Mouse (Mus musculus) hindbrain, embryonic 14.5 days (tissue): Measurements from ENCODE around the gene Slc25a47. TPM values are rescaled to one million over a fixed set of nuclear protein-coding genes. Genes with fewer than 3 reads are reported as not detected.

Source experiments
- ATAC-seq: fragments of 200-750 bp; cut with Nextera tagmentation; 2 replicates; pipeline ENCODE4 v1.8.0; 2017; ENCODE audit warnings: moderate number of reproducible peaks, mild to moderate bottlenecking, moderate TSS enrichment, moderate library complexity; ENCODE audit not compliant: low FRiP score
- DNase-seq: peaks from one replicate; pipeline ENCODE4 v3.0.0-alpha.2; 2015; ENCODE audit warnings: low spot score
- H3K27ac ChIP-seq: fragments of 300-500 bp; sonication (generic); 2 replicates; pipeline ENCODE4 v1.5.1; 2014; ENCODE audit warnings: mild to moderate bottlenecking, moderate library complexity
- H3K27me3 ChIP-seq: fragments of 300-500 bp; sonication (generic); 2 replicates; pipeline ENCODE4 v1.6.1; 2014; ENCODE audit warnings: mild to moderate bottlenecking, low read length, mixed read lengths; ENCODE audit not compliant: control insufficient read depth, insufficient read depth
- H3K36me3 ChIP-seq: fragments of 300-500 bp; sonication (generic); replicated peaks from 2 replicates; pipeline ENCODE4 v1.6.1; 2014; ENCODE audit not compliant: control insufficient read depth, insufficient read depth
- H3K4me1 ChIP-seq: fragments of 300-500 bp; sonication (generic); replicated peaks from 2 replicates; pipeline ENCODE4 v1.6.1; 2014; ENCODE audit warnings: antibody characterized with exemption, low read length, mixed read lengths; ENCODE audit not compliant: control insufficient read depth, insufficient read depth
- H3K4me2 ChIP-seq: fragments of 300-500 bp; sonication (generic); replicated peaks from 2 replicates; pipeline ENCODE4 v1.6.1; 2014; ENCODE audit warnings: mild to moderate bottlenecking, moderate library complexity
- H3K4me3 ChIP-seq: fragments of 300-500 bp; sonication (generic); replicated peaks from 2 replicates; pipeline ENCODE4 v1.5.1; 2014; ENCODE audit warnings: mild to moderate bottlenecking, low read length
- H3K9ac ChIP-seq: fragments of 300-500 bp; sonication (generic); 2 replicates; pipeline ENCODE4 v1.6.1; 2014
- H3K9me3 ChIP-seq: fragments of 300-500 bp; sonication (generic); 2 replicates; pipeline ENCODE4 v1.6.1; 2016; ENCODE audit warnings: low read length; ENCODE audit not compliant: control insufficient read depth
- WGBS: fragments of 180-500 bp; shearing (Covaris S2); extraction: QIAGEN DNeasy Blood & Tissue Kit; methylation state at CpG from one replicate; pipeline ENCODE4 v1.1.7; 2014; 5-methylcytosine and 5-hydroxymethylcytosine counted together
- microRNA counts: library from miRNA; unstranded; fragments of <30 nt; microRNA quantifications from one replicate; lab custom pipeline; 2016
- microRNA-seq: library from miRNA; unstranded; fragments of <30 nt; microRNA quantifications from one replicate; pipeline ENCODE4, GENCODE M21; 2016
- polyA plus RNA-seq: library from polyadenylated mRNA; unstranded; fragments of >200 nt; fragmentation: Nextera tagmentation; extraction: Ambion mirVana; gene quantifications from 2 replicates; pipeline ENCODE4 v1.2.1, GENCODE M21; 2014

Slc25a47 gene
- polyA plus RNA-seq, 1 experiment from 2014 or later, result 7.2 TPM

DNA sequence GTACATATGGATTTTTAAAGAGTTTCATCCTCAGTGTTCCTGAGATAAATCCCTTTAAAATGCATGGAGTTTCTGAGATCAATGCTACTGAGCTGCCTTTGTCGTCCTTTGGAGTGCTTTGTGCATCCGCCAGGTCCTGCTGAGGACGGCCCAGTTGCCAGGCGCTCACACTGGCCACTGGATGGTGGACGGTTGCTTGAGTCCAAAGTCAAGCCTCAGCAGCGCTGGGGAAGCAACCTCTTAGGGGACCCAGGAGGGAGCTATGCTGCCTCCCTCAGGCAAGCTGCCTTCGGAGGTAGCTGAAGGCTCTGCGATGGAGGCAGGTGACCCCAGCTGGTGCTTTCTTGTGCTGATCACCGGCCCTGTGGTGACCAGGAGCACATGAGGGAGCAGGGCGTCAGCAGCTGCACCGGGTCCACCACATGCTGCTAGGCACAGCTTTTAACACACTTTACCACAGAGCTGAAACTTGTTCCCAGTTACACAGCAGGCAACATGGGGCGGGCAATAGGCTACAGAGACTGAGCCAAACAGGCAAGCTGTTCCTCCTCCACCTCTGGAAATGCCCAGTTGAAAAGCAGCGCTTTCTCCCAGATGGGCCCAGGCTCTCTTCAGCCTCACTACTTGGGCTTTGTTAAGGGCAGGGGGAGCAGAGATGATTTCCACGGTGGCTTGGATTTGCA is 69.9 kb downstream of the Slc25a47 start:
- Histone ChIP-seq H3K4me2 (no peak overlapping the region), H3K27ac (peak overlapping the region; percentile 61), H3K36me3 (no peaks in the 10 kb centered on the region), H3K9ac (0 out of 2 replicates have a peak overlapping the region, but pooled peaks have one; percentile 9), H3K4me3 (no peak overlapping the region), H3K27me3 (no peaks in the 10 kb centered on the region), H3K4me1 (peaks cover 51% of the 10 kb centered on the region), H3K9me3 (no peaks in the 10 kb centered on the region)
- DNase-seq (no peak), ATAC-seq (peak; percentile 15; the same call in 1 of the 2 replicates)
- WGBS, result 12% methylated on average over 14 of the region's 14 CpGs

DNA sequence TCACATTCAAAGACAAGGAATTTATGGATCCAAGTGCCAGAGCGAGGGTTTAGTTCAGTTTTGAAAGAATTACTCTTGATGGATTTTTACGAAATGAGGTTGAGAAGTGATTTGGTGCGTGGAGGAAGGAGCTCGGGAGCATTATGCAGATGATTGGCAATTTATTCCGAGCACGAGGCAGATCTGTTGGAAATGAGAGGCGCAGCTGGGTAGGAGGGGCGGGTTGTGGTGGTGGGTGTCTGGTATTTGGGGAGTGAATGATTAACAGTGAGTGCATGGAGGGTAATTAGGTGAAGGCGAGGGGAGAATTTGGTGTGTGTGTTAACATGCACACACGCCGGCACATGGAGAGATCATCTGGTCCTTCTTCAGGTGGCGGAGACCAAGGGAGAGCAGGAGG is 70.6 kb downstream of the Slc25a47 start:
- ATAC-seq, result no peak
- H3K4me3 ChIP-seq, result no peak overlapping the region
- no peaks in the 10 kb centered on the region for H3K9me3 ChIP-seq
- H3K36me3 ChIP-seq, result no peaks in the 10 kb centered on the region
- H3K4me1 ChIP-seq, result peaks cover 54% of the 10 kb centered on the region
- H3K4me2 ChIP-seq, result 0 out of 2 replicates have a peak overlapping the region, but pooled peaks have one; percentile 15
- peak overlapping the region; percentile 61 for H3K27ac ChIP-seq
- no peak for DNase-seq
- no peaks in the 10 kb centered on the region for H3K27me3 ChIP-seq
- 27% methylated on average over 12 of the region's 12 CpGs for WGBS
- H3K9ac ChIP-seq, result peak overlapping the region; percentile 9; the same call in 1 of the 2 replicates

MicroRNA genes within 50 kb of the gene (microRNA counts, 519-probe panel; counts per million panel counts)
- microRNA mmu-miR-345-3p (lab: Ali Mortazavi, UCI) (not detected), microRNA mmu-miR-345-5p (lab: Ali Mortazavi, UCI) (4,140 counts per million, percentile 32 among the panel's probes with 10 or more counts)

Small RNAs within 50 kb of the gene (microRNA-seq; reads per million reads assigned to microRNA genes)
- 103 reads per million, percentile 53 among the genes with 10 or more reads in this experiment for gene Mir345

Other genes with a start within 250 kb of the Slc25a47 start
- gene Degs2, start 133.7 kb upstream of the Slc25a47 start, polyA plus RNA-seq, result 1.2 and 2.1 TPM in 2 replicates
- 14.9 and 16.0 TPM in 2 replicates for gene Yy1, start 43.1 kb upstream of the Slc25a47 start, polyA plus RNA-seq
- gene Slc25a29, start 163 bp upstream of the Slc25a47 start, polyA plus RNA-seq, result 18.6 and 19.7 TPM in 2 replicates
- gene Wdr25, start 57.6 kb downstream of the Slc25a47 start, polyA plus RNA-seq, result 1.8 and 4.0 TPM in 2 replicates
- gene Wars, start 58.1 kb downstream of the Slc25a47 start, polyA plus RNA-seq, result 101 and 111 TPM in 2 replicates
- gene Begain, start 232.2 kb downstream of the Slc25a47 start, polyA plus RNA-seq, result 38.1 and 44.4 TPM in 2 replicates